Mouse (Mus musculus) midbrain, embryonic 10.5 days (tissue): Measurements from ENCODE around the gene Prkce. TPM values are rescaled to one million over a fixed set of nuclear protein-coding genes. Genes with fewer than 3 reads are reported as not detected.
A peak's percentile ranks its signal among the peaks of the same experiment; 100 is the strongest.

ENCODE experiments used
- DNase-seq: peaks from one replicate; pipeline ENCODE4 v3.0.0-alpha.2; 2017; ENCODE audit warnings: low spot score
- H3K27ac ChIP-seq: fragments of 300-500 bp; sonication (generic); replicated peaks from 2 replicates; pipeline ENCODE4 v1.5.1; 2016; ENCODE audit warnings: mild to moderate bottlenecking
- H3K27me3 ChIP-seq: fragments of 300-500 bp; sonication (generic); 2 replicates; pipeline ENCODE4 v1.6.1; 2016; ENCODE audit warnings: low read depth, mild to moderate bottlenecking; ENCODE audit not compliant: poor library complexity, severe bottlenecking
- H3K36me3 ChIP-seq: fragments of 300-500 bp; sonication (generic); 2 replicates; pipeline ENCODE4 v1.6.1; 2016; ENCODE audit warnings: mild to moderate bottlenecking, moderate library complexity
- H3K4me1 ChIP-seq: fragments of 300-500 bp; sonication (generic); 2 replicates; pipeline ENCODE4 v1.6.1; 2016
- H3K4me3 ChIP-seq: fragments of 300-500 bp; sonication (generic); 2 replicates; pipeline ENCODE4 v1.5.1; 2016; ENCODE audit warnings: mild to moderate bottlenecking, moderate library complexity
- H3K9me3 ChIP-seq: fragments of 300-500 bp; sonication (generic); replicated peaks from 2 replicates; pipeline ENCODE4 v1.6.1; 2016; ENCODE audit warnings: mild to moderate bottlenecking
- WGBS: fragments of 180-500 bp; shearing (Covaris S2); methylation state at CpG from one replicate; pipeline ENCODE4 v1.1.7; 2016; 5-methylcytosine and 5-hydroxymethylcytosine counted together
- polyA plus RNA-seq: library from polyadenylated mRNA; unstranded; fragments of >200 nt; fragmentation: Nextera tagmentation; extraction: Ambion mirVana; gene quantifications from 2 replicates; pipeline ENCODE4 v1.2.1, GENCODE M21; 2016

Gene Prkce
- polyA plus RNA-seq, 1 experiment from 2014 or later = 2.9 TPM

DNA sequence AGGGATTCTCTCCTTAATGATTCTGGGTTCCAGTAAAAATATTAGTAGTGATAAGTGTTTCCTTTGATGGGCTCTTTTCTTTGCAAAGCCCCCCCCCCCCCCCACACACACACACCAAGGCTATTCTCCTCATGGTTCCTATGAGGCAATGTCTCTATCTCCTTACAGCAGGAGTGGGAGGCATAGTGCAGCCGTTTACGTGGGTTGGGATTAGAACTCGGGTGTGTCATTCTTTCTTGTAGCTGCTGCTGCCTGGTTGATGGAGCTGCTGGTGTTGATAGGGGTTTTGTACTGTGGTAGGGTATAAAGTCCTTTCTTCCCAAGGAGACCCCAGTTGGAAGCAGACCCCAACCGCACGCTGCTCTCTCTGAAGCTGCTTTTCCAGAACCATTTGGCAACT lies 224.9 kb downstream of the Prkce start:
- Histone ChIP-seq H3K27ac (no peak overlapping the region), H3K36me3 (no peaks in the 10 kb centered on the region), H3K4me1 (no peaks in the 10 kb centered on the region), H3K4me3 (no peak overlapping the region), H3K27me3 (no peaks in the 10 kb centered on the region), H3K9me3 (no peaks in the 10 kb centered on the region)
- WGBS = 93% methylated on average over 5 of the region's 5 CpGs
- no peak for DNase-seq

DNA sequence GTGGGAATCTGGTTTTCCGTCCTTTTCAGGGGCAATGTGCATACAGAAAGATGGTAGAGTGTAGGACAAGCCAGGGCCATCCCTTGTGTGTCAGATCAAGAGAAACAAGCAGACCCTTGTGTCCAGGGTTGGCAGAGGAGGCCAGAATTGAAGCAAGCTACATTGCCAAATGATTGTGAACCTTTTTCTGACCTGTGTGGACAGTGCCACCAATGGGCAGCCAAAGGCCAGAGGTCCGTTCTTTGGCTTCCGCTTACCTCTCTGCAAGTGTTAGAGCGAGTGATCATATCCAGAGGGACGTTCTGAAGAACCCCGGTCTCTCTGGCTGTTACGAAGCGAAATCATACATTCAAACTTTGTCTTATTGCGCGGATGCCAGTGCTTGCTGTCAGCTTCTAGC lies 225.6 kb downstream of the Prkce start:
- 96% methylated on average over 10 of the region's 10 CpGs for WGBS

DNA sequence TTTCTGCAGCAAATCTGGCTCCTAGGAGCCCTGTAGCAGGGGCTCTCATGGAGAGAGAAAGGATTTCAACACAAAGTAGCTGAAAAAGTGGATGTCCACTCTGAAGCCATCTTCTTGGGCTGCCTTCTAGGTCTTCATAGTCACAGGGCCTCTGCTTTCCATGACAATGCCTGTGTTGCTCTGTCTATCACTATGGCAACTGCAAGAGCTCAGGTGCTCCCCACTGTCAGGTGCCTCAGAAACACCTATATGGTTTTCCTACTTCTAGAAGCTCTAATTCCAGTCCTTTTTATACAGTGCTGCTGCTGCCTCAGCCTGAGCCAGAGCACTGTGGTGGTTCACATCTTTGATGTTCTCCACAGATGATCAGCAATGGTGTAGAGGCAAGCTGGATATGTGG lies 229.5 kb downstream of the Prkce start:
- Histone ChIP-seq H3K36me3 (no peaks in the 10 kb centered on the region), H3K27ac (no peak overlapping the region), H3K9me3 (no peaks in the 10 kb centered on the region), H3K4me3 (no peak overlapping the region), H3K4me1 (peaks cover 7% of the 10 kb centered on the region; the same call in 1 of the 2 replicates), H3K27me3 (no peaks in the 10 kb centered on the region)
- DNase-seq = no peak

More for the DNA sequence above, 225.6 kb downstream of the Prkce start:
- H3K4me1 ChIP-seq = no peaks in the 10 kb centered on the region
- no peaks in the 10 kb centered on the region for H3K27me3 ChIP-seq
- H3K4me3 ChIP-seq = no peak overlapping the region
- no peaks in the 10 kb centered on the region for H3K9me3 ChIP-seq
- H3K36me3 ChIP-seq = no peaks in the 10 kb centered on the region
- DNase-seq = no peak
- no peak overlapping the region for H3K27ac ChIP-seq

DNA sequence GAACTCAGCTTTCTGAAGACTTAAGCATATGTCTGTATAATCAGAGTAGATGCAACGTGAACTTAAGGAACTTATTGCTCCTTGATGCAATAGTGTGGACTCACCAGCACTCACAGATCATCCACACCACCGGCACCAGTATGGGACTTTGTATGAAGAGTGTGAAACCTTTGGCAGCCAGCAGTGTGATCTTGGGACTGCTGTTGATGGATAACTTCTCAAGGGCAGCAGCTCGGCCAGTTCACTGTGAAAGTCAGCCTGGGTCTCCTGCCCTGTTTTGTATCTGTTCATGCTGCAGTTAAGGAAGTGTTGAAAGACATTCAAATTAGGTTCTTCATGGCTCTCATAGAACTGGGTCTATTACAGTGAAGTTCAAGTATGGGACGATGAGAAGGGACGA lies 230.1 kb downstream of the Prkce start:
- H3K27ac ChIP-seq = no peak overlapping the region
- H3K36me3 ChIP-seq = no peaks in the 10 kb centered on the region
- H3K4me1 ChIP-seq = peaks cover 7% of the 10 kb centered on the region; the same call in 1 of the 2 replicates
- H3K27me3 ChIP-seq = no peaks in the 10 kb centered on the region
- no peaks in the 10 kb centered on the region for H3K9me3 ChIP-seq
- no peak for DNase-seq
- no peak overlapping the region for H3K4me3 ChIP-seq
- WGBS = 90% methylated on average over 5 of the region's 5 CpGs

DNA sequence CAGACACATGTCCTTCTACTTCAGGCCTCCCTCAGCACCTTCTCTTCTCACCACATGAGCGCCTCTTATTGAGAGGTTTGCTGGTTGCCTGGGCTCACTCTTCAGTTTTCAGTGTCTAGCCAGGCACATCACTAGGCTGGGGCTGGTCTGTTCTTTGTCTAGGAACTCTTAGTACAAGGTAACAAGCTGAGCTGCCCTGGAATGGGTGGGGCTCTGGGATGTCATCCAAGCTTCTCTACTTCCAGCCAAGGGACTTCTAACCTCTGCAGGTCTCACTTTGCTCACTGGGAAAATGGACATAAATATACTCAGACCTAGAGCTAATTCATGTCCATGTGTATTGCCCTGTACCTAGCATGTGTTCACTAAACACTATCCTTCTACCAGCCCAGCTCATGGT lies 230.6 kb downstream of the Prkce start:
- Histone ChIP-seq H3K27me3 (no peaks in the 10 kb centered on the region), H3K4me3 (no peak overlapping the region), H3K9me3 (no peaks in the 10 kb centered on the region), H3K36me3 (no peaks in the 10 kb centered on the region), H3K4me1 (peaks cover 7% of the 10 kb centered on the region; the same call in 1 of the 2 replicates), H3K27ac (no peak overlapping the region)
- WGBS = 90% methylated on average over 1 of the region's 1 CpGs
- no peak for DNase-seq

DNA sequence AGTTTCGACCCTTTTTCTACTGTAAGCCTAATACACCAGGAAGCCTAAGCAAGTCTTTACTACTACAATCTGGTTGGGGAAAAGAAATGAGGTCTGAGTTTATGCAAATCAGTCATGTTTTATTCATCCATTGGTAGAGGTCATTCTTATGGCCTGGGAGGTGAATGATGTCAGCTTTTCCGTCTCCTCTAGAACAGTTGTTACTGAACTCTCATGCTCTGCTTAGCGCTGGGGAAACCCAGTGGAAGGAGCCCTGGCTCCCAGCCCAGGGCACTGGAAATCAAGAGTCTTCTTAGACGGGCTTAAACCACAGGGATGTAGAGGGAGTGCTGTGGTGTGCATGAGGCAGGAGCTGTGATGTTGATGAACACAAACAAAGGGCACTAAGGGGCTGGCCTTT lies 232.4 kb downstream of the Prkce start:
- Histone ChIP-seq H3K9me3 (no peaks in the 10 kb centered on the region), H3K4me3 (no peak overlapping the region), H3K36me3 (no peaks in the 10 kb centered on the region), H3K27me3 (no peaks in the 10 kb centered on the region), H3K27ac (0 out of 2 replicates have a peak overlapping the region, but pooled peaks have one; percentile 2), H3K4me1 (peaks cover 19% of the 10 kb centered on the region)
- no peak for DNase-seq
- 69% methylated on average over 4 of the region's 4 CpGs for WGBS

DNA sequence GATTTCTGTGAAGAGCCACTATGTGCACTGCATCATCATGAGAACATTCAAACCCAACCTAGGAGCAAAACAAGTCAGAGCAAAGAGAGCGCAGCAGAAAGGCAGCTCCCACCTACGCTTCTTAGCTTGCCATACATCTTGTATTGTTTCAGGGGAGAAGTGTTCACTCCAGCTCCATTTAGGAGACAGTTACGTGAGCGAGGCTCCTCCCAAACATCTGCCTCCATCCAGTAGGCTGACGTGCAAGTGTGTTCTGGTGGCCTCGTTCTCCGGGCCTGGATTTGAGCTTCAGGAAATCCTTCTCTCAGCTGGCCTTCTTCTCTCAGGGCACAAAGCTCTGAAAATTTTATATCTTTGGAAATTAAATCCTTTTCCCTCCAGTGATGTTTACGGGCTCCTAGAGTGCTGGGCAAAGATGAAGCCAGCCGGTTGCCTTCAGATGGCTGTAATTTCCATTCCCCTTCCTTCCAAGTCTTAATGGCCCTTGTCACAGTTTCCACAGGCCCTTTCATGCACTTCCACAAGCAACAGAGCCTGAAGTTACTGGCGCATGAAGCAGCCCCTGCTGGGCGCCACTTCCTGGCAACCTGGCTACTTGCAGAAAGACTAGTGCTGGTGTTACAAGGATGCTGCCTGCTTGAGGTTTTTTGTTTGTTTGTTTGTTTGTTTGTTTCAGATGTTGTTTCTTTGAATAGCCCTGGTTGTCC lies 237.4 kb downstream of the Prkce start:
- 74% methylated on average over 11 of the region's 11 CpGs for WGBS

DNA sequence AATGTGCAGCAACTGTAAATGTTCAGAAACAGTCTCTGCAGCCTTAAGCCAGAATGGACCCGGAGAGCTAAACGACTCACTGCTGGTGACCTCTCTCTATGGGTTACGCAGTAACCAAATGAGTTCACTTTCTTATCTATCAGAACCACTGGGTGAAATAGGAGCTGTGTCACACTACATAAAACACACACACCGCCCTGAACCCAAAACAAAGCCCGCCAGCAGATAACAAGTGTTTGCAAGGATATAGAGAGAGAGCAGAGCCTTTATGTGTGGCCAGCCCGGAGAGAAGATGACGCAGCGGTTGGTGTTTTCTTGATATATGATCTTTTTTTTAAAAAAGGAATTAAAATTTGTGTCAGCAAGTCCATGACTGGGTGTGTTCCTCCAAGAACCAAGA lies 238.1 kb downstream of the Prkce start:
- H3K4me3 ChIP-seq = no peak overlapping the region
- no peaks in the 10 kb centered on the region; the same call in 1 of the 2 replicates for H3K27me3 ChIP-seq
- H3K9me3 ChIP-seq = no peaks in the 10 kb centered on the region
- no peak for DNase-seq
- H3K36me3 ChIP-seq = no peaks in the 10 kb centered on the region
- H3K27ac ChIP-seq = peak overlapping the region; percentile 68; the same call in 1 of the 2 replicates
- WGBS = 86% methylated on average over 8 of the region's 8 CpGs
- peaks cover 34% of the 10 kb centered on the region for H3K4me1 ChIP-seq

More for the DNA sequence above, 237.4 kb downstream of the Prkce start:
- Histone ChIP-seq H3K9me3 (no peaks in the 10 kb centered on the region), H3K36me3 (no peaks in the 10 kb centered on the region), H3K27ac (peak overlapping the region; percentile 68), H3K4me1 (peaks cover 32% of the 10 kb centered on the region), H3K27me3 (no peaks in the 10 kb centered on the region; the same call in 1 of the 2 replicates), H3K4me3 (no peak overlapping the region)
- DNase-seq = no peak

DNA sequence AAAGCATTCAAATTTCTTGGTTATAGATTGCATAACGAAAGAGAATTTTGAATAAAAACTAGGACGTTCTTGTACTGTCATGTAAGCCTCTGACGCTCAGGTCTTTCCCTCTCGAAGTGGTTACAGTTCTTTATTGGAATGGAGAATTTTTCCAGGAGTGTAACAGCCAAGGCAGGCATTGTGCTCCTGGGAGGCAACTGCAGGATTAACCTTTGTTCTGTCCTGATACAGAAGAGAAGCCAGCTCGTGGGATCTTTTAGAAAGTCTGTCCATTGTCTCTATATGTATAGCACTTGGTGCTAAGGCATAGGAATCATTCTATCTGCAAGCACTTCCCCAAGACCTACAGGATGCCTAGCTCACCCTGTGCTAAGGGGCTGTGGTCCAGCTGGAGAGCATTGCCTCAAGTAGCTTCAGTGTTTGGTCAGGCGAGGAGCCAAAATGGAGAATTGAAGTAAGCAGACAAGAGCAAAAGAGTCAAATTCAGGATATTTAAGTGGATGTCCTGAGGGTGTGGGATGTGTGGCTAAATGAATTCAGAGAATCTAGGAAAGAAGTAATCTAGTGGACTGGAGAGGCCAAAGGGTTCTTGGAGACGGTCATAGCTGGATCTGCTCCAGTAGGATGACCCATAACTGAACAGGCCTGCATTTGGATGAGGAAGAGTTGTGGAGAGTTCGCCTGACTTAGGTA lies 240.5 kb downstream of the Prkce start:
- H3K36me3 ChIP-seq = no peaks in the 10 kb centered on the region
- WGBS = 79% methylated on average over 8 of the region's 8 CpGs
- H3K9me3 ChIP-seq = no peaks in the 10 kb centered on the region
- DNase-seq = no peak
- no peak overlapping the region for H3K4me3 ChIP-seq
- peaks cover 15% of the 10 kb centered on the region for H3K27me3 ChIP-seq
- H3K27ac ChIP-seq = no peak overlapping the region
- H3K4me1 ChIP-seq = peaks cover 59% of the 10 kb centered on the region

DNA sequence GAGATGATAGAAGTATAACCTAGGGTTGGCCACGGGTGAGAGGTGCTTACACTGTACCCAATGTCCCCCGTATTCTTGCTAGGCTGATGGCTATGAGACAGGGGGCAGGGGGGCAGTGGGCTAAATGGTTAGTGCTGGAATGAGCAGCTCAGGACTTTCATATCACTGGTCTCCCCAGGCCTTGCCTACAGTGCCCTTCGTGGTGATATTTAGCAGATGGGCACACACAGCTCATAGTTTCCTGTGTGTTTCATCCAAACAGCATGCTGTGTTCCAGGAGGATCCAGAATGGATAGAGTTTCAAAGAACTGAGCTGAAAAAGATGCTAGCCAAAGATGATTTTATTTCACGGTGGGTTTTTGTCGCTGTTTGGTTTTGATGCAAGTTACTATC lies 241.0 kb downstream of the Prkce start:
- peaks cover 21% of the 10 kb centered on the region for H3K27me3 ChIP-seq
- DNase-seq = no peak
- H3K4me1 ChIP-seq = peaks cover 61% of the 10 kb centered on the region
- 87% methylated on average over 5 of the region's 5 CpGs for WGBS
- no peak overlapping the region for H3K27ac ChIP-seq
- H3K9me3 ChIP-seq = no peaks in the 10 kb centered on the region
- no peaks in the 10 kb centered on the region for H3K36me3 ChIP-seq
- H3K4me3 ChIP-seq = no peak overlapping the region

DNA sequence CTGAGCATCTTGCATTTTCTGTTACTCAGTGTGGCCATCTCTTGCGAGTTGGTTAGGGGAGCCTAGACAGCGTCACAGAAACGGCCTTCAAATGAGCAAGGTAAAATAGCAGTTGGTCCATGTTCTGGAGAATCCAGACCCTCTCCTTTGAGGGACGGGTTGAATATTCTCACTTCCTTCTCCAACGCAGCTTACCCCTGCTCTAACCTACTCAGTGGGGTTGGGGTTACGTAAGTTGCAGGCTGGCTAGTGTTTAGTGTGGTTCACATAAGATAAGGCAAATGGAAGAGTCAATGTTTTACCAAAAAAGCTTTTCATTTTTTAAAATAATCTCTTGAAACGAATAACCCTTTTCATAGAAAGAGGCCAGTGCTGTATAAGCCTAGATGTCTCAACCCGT lies 241.9 kb downstream of the Prkce start:
- 95% methylated on average over 8 of the region's 8 CpGs for WGBS
- Histone ChIP-seq H3K4me1 (peaks cover 63% of the 10 kb centered on the region), H3K36me3 (no peaks in the 10 kb centered on the region), H3K4me3 (no peak overlapping the region), H3K9me3 (no peaks in the 10 kb centered on the region), H3K27ac (no peak overlapping the region), H3K27me3 (peaks cover 24% of the 10 kb centered on the region)
- no peak for DNase-seq

DNA sequence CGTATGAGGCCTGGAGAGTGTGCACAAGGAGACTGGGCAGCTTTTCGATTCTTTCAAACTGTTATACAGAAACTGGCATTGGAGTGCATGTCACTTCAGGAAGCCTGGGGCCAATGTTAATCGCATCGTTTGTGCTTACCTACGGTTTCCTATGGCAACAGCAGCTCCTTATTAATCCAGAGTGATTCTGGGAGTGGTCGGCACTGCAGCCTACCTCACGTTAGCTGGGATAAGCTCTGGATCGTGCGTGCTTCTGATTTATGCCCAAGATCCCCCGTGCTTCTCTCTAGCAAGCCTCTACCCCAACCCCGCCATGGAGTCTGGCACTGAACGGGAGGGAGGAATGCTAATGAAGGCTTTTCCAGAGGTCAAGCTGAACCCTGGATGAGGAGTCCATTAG lies 242.9 kb downstream of the Prkce start:
- 66% methylated on average over 12 of the region's 12 CpGs for WGBS
- Histone ChIP-seq H3K27ac (peak overlapping the region; percentile 47; the same call in 1 of the 2 replicates), H3K9me3 (no peaks in the 10 kb centered on the region), H3K36me3 (no peaks in the 10 kb centered on the region), H3K4me3 (no peak overlapping the region), H3K27me3 (peaks cover 24% of the 10 kb centered on the region), H3K4me1 (peaks cover 60% of the 10 kb centered on the region)
- DNase-seq = peak; percentile 25

DNA sequence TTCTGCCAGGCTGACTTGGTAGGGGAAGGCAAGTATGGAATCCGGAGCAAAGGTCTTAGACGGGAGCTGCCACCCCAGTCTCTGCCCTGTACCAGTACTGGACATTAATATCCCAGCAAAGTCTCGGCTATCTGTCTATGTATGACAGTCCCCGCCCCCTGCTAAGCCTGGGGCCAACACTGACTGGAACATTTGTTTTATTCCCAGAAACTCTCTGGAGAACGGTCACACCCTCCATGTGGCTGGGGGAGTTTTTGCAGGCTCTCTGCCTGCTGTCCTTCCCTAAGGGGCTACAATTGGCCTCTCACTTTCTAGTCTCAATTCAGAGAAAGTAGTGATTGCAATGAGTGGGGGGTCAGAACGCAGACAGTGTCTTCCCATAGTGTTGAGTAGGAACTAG lies 244.6 kb downstream of the Prkce start:
- no peaks in the 10 kb centered on the region for H3K36me3 ChIP-seq
- no peak overlapping the region for H3K4me3 ChIP-seq
- WGBS = 80% methylated on average over 6 of the region's 6 CpGs
- DNase-seq = no peak
- H3K27ac ChIP-seq = no peak overlapping the region
- no peaks in the 10 kb centered on the region for H3K9me3 ChIP-seq
- peaks cover 39% of the 10 kb centered on the region for H3K27me3 ChIP-seq
- peaks cover 65% of the 10 kb centered on the region for H3K4me1 ChIP-seq
